Mouse (Mus musculus): ENCODE results near the gene Dnajb4. TPM values are rescaled to one million over a fixed set of nuclear protein-coding genes. Genes with fewer than 3 reads are reported as not detected.
A peak's percentile ranks its signal among the peaks of the same experiment; 100 is the strongest.

The Dnajb4 gene
- total and polyA plus RNA-seq, 3 experiments, result 10.7 to 14.6 TPM; not detected in 1

- Histone ChIP-seq H3K4me3 (ENCODE audit: control insufficient read depth in 1 of 2, insufficient read depth in 1 of 2, low read depth in 2 of 2, low read length in 2 of 2) (peak overlapping the region; percentile 65 to 79), H3K9ac (ENCODE audit: control insufficient read depth, low read depth, low read length, poor library complexity, severe bottlenecking) (peak overlapping the region; percentile 95), H3K4me1 (ENCODE audit: control insufficient read depth in 1 of 2, insufficient read depth in 2 of 2, low read length in 2 of 2) (peaks cover 4 to 12% of the 10 kb centered on the region in 2 experiments; a peak in 3 of 4 replicates)
- peak; percentile 65; the same call in 1 of the 2 replicates for TF ChIP-seq TBP (IDR thresholded peaks at IDR 0.05; ENCODE audit: low read depth, low read length)
- no peak for TF ChIP-seq CTCF (IDR thresholded peaks at IDR 0.05 in 2 of 3, conservative IDR thresholded peaks at IDR 0.05 in 1 of 3; ENCODE audit: control insufficient read depth in 1 of 3, insufficient read depth in 1 of 3, low read depth in 2 of 3, low read length in 3 of 3, poor library complexity in 1 of 3, severe bottlenecking in 1 of 3)
- peak; percentile 21 for TF ChIP-seq MXI1 (IDR thresholded peaks at IDR 0.05; ENCODE audit: low read depth, low read length)
- TF ChIP-seq JUND (IDR thresholded peaks at IDR 0.05; ENCODE audit: low read depth, low read length), result peak; percentile 54; the same call in 1 of the 2 replicates
- TF ChIP-seq UBTF (IDR thresholded peaks at IDR 0.05; ENCODE audit: borderline replicate concordance, insufficient read depth, low read depth, low read length), result no peak
- TF ChIP-seq SIN3A (IDR thresholded peaks at IDR 0.05; ENCODE audit: low read length), result peak; percentile 35; the same call in 1 of the 2 replicates
- TF ChIP-seq SMC3 (IDR thresholded peaks at IDR 0.05; ENCODE audit: low read depth, low read length), result no peak
- TF ChIP-seq TAL1 (IDR thresholded peaks at IDR 0.05; ENCODE audit: low read length), result no peak
- TF ChIP-seq MEF2A (IDR thresholded peaks at IDR 0.05; ENCODE audit: extremely low read depth, insufficient replicate concordance, low read depth, low read length, poor library complexity, severe bottlenecking), result no peak
- TF ChIP-seq BHLHE40 (IDR thresholded peaks at IDR 0.05; ENCODE audit: borderline replicate concordance, low read depth, low read length), result peak; percentile 82; the same call in 1 of the 2 replicates
- TF ChIP-seq ZC3H11A (IDR thresholded peaks at IDR 0.05; ENCODE audit: low read depth, low read length), result no peak
- no peak for TF ChIP-seq RAD21 (IDR thresholded peaks at IDR 0.05; ENCODE audit: low read depth, low read length)
- no peak for TF ChIP-seq TCF12 (IDR thresholded peaks at IDR 0.05; ENCODE audit: low read depth, low read length)
- TF ChIP-seq POLR2AphosphoS2 (IDR thresholded peaks at IDR 0.05; ENCODE audit: low read length), result 0 out of 2 replicates have a peak, but pooled peaks have one; percentile 42
- no peak for TF ChIP-seq POLR2AphosphoS5 (IDR thresholded peaks at IDR 0.05; ENCODE audit: borderline replicate concordance, low read depth, low read length)
- no peak for TF ChIP-seq ELF1 (IDR thresholded peaks at IDR 0.05; ENCODE audit: low read depth, low read length)
- no peak for TF ChIP-seq ZKSCAN1 (IDR thresholded peaks at IDR 0.05; ENCODE audit: low read depth, low read length)
- TF ChIP-seq POLR2A (IDR thresholded peaks at IDR 0.05; ENCODE audit: control insufficient read depth in 1 of 2, insufficient read depth in 1 of 2, low read depth in 1 of 2, low read length in 2 of 2, poor library complexity in 1 of 2), result no peak
- peak; percentile 41; the same call in 1 of the 2 replicates for TF ChIP-seq MAX (IDR thresholded peaks at IDR 0.05; ENCODE audit: low read length)
- no peak for TF ChIP-seq RCOR1 (IDR thresholded peaks at IDR 0.05; ENCODE audit: low read depth, low read length)
- 0 out of 2 replicates have a peak, but pooled peaks have one; percentile 45 for TF ChIP-seq MAZ (IDR thresholded peaks at IDR 0.05; ENCODE audit: low read depth, low read length)
- TF ChIP-seq NRF1 (IDR thresholded peaks at IDR 0.05; ENCODE audit: insufficient read depth, low read depth, low read length, poor library complexity, severe bottlenecking), result no peak
- peak; percentile 20; the same call in 1 of the 2 replicates for TF ChIP-seq NELFE (IDR thresholded peaks at IDR 0.05; ENCODE audit: low read depth, low read length)
- no peak for TF ChIP-seq MYB (IDR thresholded peaks at IDR 0.05; ENCODE audit: low read depth, low read length)
- no peak; the same call in 1 of the 2 replicates for TF ChIP-seq KAT2A (conservative IDR thresholded peaks at IDR 0.05; ENCODE audit: low read depth, low read length)
- TF ChIP-seq MYC (IDR thresholded peaks at IDR 0.05; ENCODE audit: low read depth, low read length), result peak; percentile 55
- no peak for TF ChIP-seq GATA1 (IDR thresholded peaks at IDR 0.05; ENCODE audit: low read depth, low read length)
- TF ChIP-seq ZMIZ1 (IDR thresholded peaks at IDR 0.05; ENCODE audit: low read depth, low read length), result 0 out of 2 replicates have a peak, but pooled peaks have one; percentile 30
- no peak for TF ChIP-seq GABPA (IDR thresholded peaks at IDR 0.05; ENCODE audit: low read depth, low read length)
- no peak for TF ChIP-seq E2F4 (IDR thresholded peaks at IDR 0.05; ENCODE audit: borderline replicate concordance, low read depth, low read length)
- no peak for TF ChIP-seq USF2 (IDR thresholded peaks at IDR 0.05; ENCODE audit: borderline replicate concordance in 1 of 2, insufficient read depth in 1 of 2, low read depth in 1 of 2, low read length in 2 of 2)
- no peak for TF ChIP-seq CHD2 (IDR thresholded peaks at IDR 0.05; ENCODE audit: low read length)
- peak in 1 of 2 experiments; percentile 32; a peak in 1 of 4 replicates for TF ChIP-seq EP300 (IDR thresholded peaks at IDR 0.05; ENCODE audit: low read depth in 1 of 2, low read length in 2 of 2)
- TF ChIP-seq ZNF384 (IDR thresholded peaks at IDR 0.05; ENCODE audit: low read depth, low read length), result no peak
- TF ChIP-seq CHD1 (IDR thresholded peaks at IDR 0.05; ENCODE audit: low read depth, low read length), result peak; percentile 24; the same call in 1 of the 2 replicates
- TF ChIP-seq MAFK (IDR thresholded peaks at IDR 0.05; ENCODE audit: borderline replicate concordance, low read depth, low read length), result no peak
Observed at GRCm38 (mm10) chr3:152192238-152192931, 17.7 kb downstream of the Dnajb4 start.

More at GRCm38 (mm10) chr3:152192238-152192931, 17.7 kb downstream of the Dnajb4 start:
- DNase-seq (ENCODE audit: low read depth, low spot score), result peak; percentile 82
- H3K79me2 ChIP-seq (ENCODE audit: control insufficient read depth, insufficient read depth, low read length, poor library complexity), result peaks cover 40% of the 10 kb centered on the region
- peaks cover 0 to 33% of the 10 kb centered on the region in 2 experiments; a peak in 2 of 4 replicates for H3K36me3 ChIP-seq (ENCODE audit: control insufficient read depth in 1 of 2, insufficient read depth in 2 of 2, low read length in 2 of 2)
- H3K27ac ChIP-seq (ENCODE audit: control insufficient read depth, low read depth, low read length), result peak overlapping the region; percentile 92
- no peaks in the 10 kb centered on the region for H3K9me3 ChIP-seq (replicated peaks; ENCODE audit: insufficient read depth, low read length)
- H3K27me3 ChIP-seq (ENCODE audit: control insufficient read depth in 1 of 2, insufficient read depth in 2 of 2, low read length in 2 of 2), result no peaks in the 10 kb centered on the region
